Mouse (Mus musculus): ENCODE data around the gene Ndfip2. TPM values are rescaled to one million over a fixed set of nuclear protein-coding genes. Genes with fewer than 3 reads are reported as not detected.

Gene Ndfip2
- polyA plus RNA-seq, 1 experiment, result 21.6 TPM

- Histone ChIP-seq H3ac (ENCODE audit: control insufficient read depth, insufficient read length, low read depth) (no peak overlapping the region), H3K4me3 (ENCODE audit: insufficient read depth, poor library complexity, severe bottlenecking) (no peak overlapping the region), H3K36me3 (ENCODE audit: control insufficient read depth, insufficient read depth) (peaks cover 14% of the 10 kb centered on the region), H3K79me3 (ENCODE audit: low read depth) (no peaks in the 10 kb centered on the region), H3K27me3 (ENCODE audit: control insufficient read depth, insufficient read depth, insufficient read length) (no peaks in the 10 kb centered on the region), H3K79me2 (ENCODE audit: control insufficient read depth, insufficient read depth) (no peaks in the 10 kb centered on the region)
- TF ChIP-seq MYOD1 (IDR thresholded peaks at IDR 0.05; ENCODE audit: control insufficient read depth, insufficient read length, low read depth) (no peak), MAX (IDR thresholded peaks at IDR 0.05) (no peak), FOSL1 (IDR thresholded peaks at IDR 0.05; ENCODE audit: insufficient read depth, low read length, poor library complexity, severe bottlenecking) (no peak), CTCF (IDR thresholded peaks at IDR 0.05; ENCODE audit: control insufficient read depth, insufficient read depth, insufficient read length) (no peak), USF1 (IDR thresholded peaks at IDR 0.05; ENCODE audit: low read depth) (no peak), CEBPB (IDR thresholded peaks at IDR 0.05; ENCODE audit: low read depth) (no peak), MYOG (IDR thresholded peaks at IDR 0.05; ENCODE audit: control insufficient read depth, extremely low read depth, insufficient read length) (no peak)
Measured at GRCm38 (mm10) chr14:105312366-105312765, 54.0 kb downstream of the Ndfip2 start.

- H3K4me3 ChIP-seq (ENCODE audit: insufficient read depth, poor library complexity, severe bottlenecking), result no peak overlapping the region
- no peaks in the 10 kb centered on the region for H3K27me3 ChIP-seq (ENCODE audit: control insufficient read depth, insufficient read depth, insufficient read length)
- no peaks in the 10 kb centered on the region for H3K79me3 ChIP-seq (ENCODE audit: low read depth)
- H3K36me3 ChIP-seq (ENCODE audit: control insufficient read depth, insufficient read depth), result peaks cover 8% of the 10 kb centered on the region
- H3K79me2 ChIP-seq (ENCODE audit: control insufficient read depth, insufficient read depth), result no peaks in the 10 kb centered on the region
- TF ChIP-seq CTCF (IDR thresholded peaks at IDR 0.05; ENCODE audit: control insufficient read depth, insufficient read depth, insufficient read length) (no peak), USF1 (IDR thresholded peaks at IDR 0.05; ENCODE audit: low read depth) (no peak), FOSL1 (IDR thresholded peaks at IDR 0.05; ENCODE audit: insufficient read depth, low read length, poor library complexity, severe bottlenecking) (no peak), CEBPB (IDR thresholded peaks at IDR 0.05; ENCODE audit: low read depth) (no peak), MAX (IDR thresholded peaks at IDR 0.05) (no peak), MYOD1 (IDR thresholded peaks at IDR 0.05; ENCODE audit: control insufficient read depth, insufficient read length, low read depth) (no peak), MYOG (IDR thresholded peaks at IDR 0.05; ENCODE audit: control insufficient read depth, extremely low read depth, insufficient read length) (no peak)
- H3ac ChIP-seq (ENCODE audit: control insufficient read depth, insufficient read length, low read depth), result no peak overlapping the region
Measured at GRCm38 (mm10) chr14:105312944-105313343, 54.6 kb downstream of the Ndfip2 start.

GRCm38 (mm10) chr14:105313877-105314276, 55.5 kb downstream of the Ndfip2 start:
- Histone ChIP-seq H3K79me3 (ENCODE audit: low read depth) (no peaks in the 10 kb centered on the region), H3K27me3 (ENCODE audit: control insufficient read depth, insufficient read depth, insufficient read length) (no peaks in the 10 kb centered on the region), H3ac (ENCODE audit: control insufficient read depth, insufficient read length, low read depth) (no peak overlapping the region), H3K79me2 (ENCODE audit: control insufficient read depth, insufficient read depth) (no peaks in the 10 kb centered on the region), H3K36me3 (ENCODE audit: control insufficient read depth, insufficient read depth) (peaks cover 4% of the 10 kb centered on the region), H3K4me3 (ENCODE audit: insufficient read depth, poor library complexity, severe bottlenecking) (no peak overlapping the region)
- no peak for TF ChIP-seq CTCF (IDR thresholded peaks at IDR 0.05; ENCODE audit: control insufficient read depth, insufficient read depth, insufficient read length)
- no peak for TF ChIP-seq FOSL1 (IDR thresholded peaks at IDR 0.05; ENCODE audit: insufficient read depth, low read length, poor library complexity, severe bottlenecking)
- no peak for TF ChIP-seq MAX (IDR thresholded peaks at IDR 0.05)
- TF ChIP-seq MYOG (IDR thresholded peaks at IDR 0.05; ENCODE audit: control insufficient read depth, extremely low read depth, insufficient read length), result no peak
- TF ChIP-seq CEBPB (IDR thresholded peaks at IDR 0.05; ENCODE audit: low read depth), result no peak
- TF ChIP-seq USF1 (IDR thresholded peaks at IDR 0.05; ENCODE audit: low read depth), result no peak
- no peak for TF ChIP-seq MYOD1 (IDR thresholded peaks at IDR 0.05; ENCODE audit: control insufficient read depth, insufficient read length, low read depth)

- H3K79me2 ChIP-seq (ENCODE audit: control insufficient read depth, insufficient read depth), result no peaks in the 10 kb centered on the region
- no peaks in the 10 kb centered on the region for H3K79me3 ChIP-seq (ENCODE audit: low read depth)
- no peak overlapping the region for H3ac ChIP-seq (ENCODE audit: control insufficient read depth, insufficient read length, low read depth)
- H3K27me3 ChIP-seq (ENCODE audit: control insufficient read depth, insufficient read depth, insufficient read length), result no peaks in the 10 kb centered on the region
- no peak overlapping the region for H3K4me3 ChIP-seq (ENCODE audit: insufficient read depth, poor library complexity, severe bottlenecking)
- H3K36me3 ChIP-seq (ENCODE audit: control insufficient read depth, insufficient read depth), result no peaks in the 10 kb centered on the region
- TF ChIP-seq USF1 (IDR thresholded peaks at IDR 0.05; ENCODE audit: low read depth), result no peak
- no peak for TF ChIP-seq CEBPB (IDR thresholded peaks at IDR 0.05; ENCODE audit: low read depth)
- no peak for TF ChIP-seq CTCF (IDR thresholded peaks at IDR 0.05; ENCODE audit: control insufficient read depth, insufficient read depth, insufficient read length)
- no peak for TF ChIP-seq FOSL1 (IDR thresholded peaks at IDR 0.05; ENCODE audit: insufficient read depth, low read length, poor library complexity, severe bottlenecking)
- no peak for TF ChIP-seq MYOG (IDR thresholded peaks at IDR 0.05; ENCODE audit: control insufficient read depth, extremely low read depth, insufficient read length)
- no peak for TF ChIP-seq MYOD1 (IDR thresholded peaks at IDR 0.05; ENCODE audit: control insufficient read depth, insufficient read length, low read depth)
- no peak for TF ChIP-seq MAX (IDR thresholded peaks at IDR 0.05)
Measured at GRCm38 (mm10) chr14:105321712-105322111, 63.3 kb downstream of the Ndfip2 start.

- H3K4me3 ChIP-seq (ENCODE audit: insufficient read depth, poor library complexity, severe bottlenecking), result no peak overlapping the region
- H3K79me2 ChIP-seq (ENCODE audit: control insufficient read depth, insufficient read depth), result no peaks in the 10 kb centered on the region
- H3K79me3 ChIP-seq (ENCODE audit: low read depth), result no peaks in the 10 kb centered on the region
- TF ChIP-seq CEBPB (IDR thresholded peaks at IDR 0.05; ENCODE audit: low read depth) (no peak), USF1 (IDR thresholded peaks at IDR 0.05; ENCODE audit: low read depth) (no peak), MYOG (IDR thresholded peaks at IDR 0.05; ENCODE audit: control insufficient read depth, extremely low read depth, insufficient read length) (no peak), MAX (IDR thresholded peaks at IDR 0.05) (no peak), FOSL1 (IDR thresholded peaks at IDR 0.05; ENCODE audit: insufficient read depth, low read length, poor library complexity, severe bottlenecking) (no peak), MYOD1 (IDR thresholded peaks at IDR 0.05; ENCODE audit: control insufficient read depth, insufficient read length, low read depth) (no peak), CTCF (IDR thresholded peaks at IDR 0.05; ENCODE audit: control insufficient read depth, insufficient read depth, insufficient read length) (no peak)
- H3K27me3 ChIP-seq (ENCODE audit: control insufficient read depth, insufficient read depth, insufficient read length), result no peaks in the 10 kb centered on the region
- H3K36me3 ChIP-seq (ENCODE audit: control insufficient read depth, insufficient read depth), result no peaks in the 10 kb centered on the region
- H3ac ChIP-seq (ENCODE audit: control insufficient read depth, insufficient read length, low read depth), result no peak overlapping the region
Measured at GRCm38 (mm10) chr14:105322829-105323228, 64.5 kb downstream of the Ndfip2 start.

GRCm38 (mm10) chr14:105323448-105323847, 65.1 kb downstream of the Ndfip2 start:
- Histone ChIP-seq H3K79me3 (ENCODE audit: low read depth) (no peaks in the 10 kb centered on the region), H3ac (ENCODE audit: control insufficient read depth, insufficient read length, low read depth) (no peak overlapping the region), H3K36me3 (ENCODE audit: control insufficient read depth, insufficient read depth) (no peaks in the 10 kb centered on the region), H3K79me2 (ENCODE audit: control insufficient read depth, insufficient read depth) (no peaks in the 10 kb centered on the region), H3K27me3 (ENCODE audit: control insufficient read depth, insufficient read depth, insufficient read length) (no peaks in the 10 kb centered on the region), H3K4me3 (ENCODE audit: insufficient read depth, poor library complexity, severe bottlenecking) (no peak overlapping the region)
- no peak for TF ChIP-seq MYOG (IDR thresholded peaks at IDR 0.05; ENCODE audit: control insufficient read depth, extremely low read depth, insufficient read length)
- no peak for TF ChIP-seq FOSL1 (IDR thresholded peaks at IDR 0.05; ENCODE audit: insufficient read depth, low read length, poor library complexity, severe bottlenecking)
- TF ChIP-seq CEBPB (IDR thresholded peaks at IDR 0.05; ENCODE audit: low read depth), result no peak
- no peak for TF ChIP-seq MAX (IDR thresholded peaks at IDR 0.05)
- no peak for TF ChIP-seq USF1 (IDR thresholded peaks at IDR 0.05; ENCODE audit: low read depth)
- TF ChIP-seq CTCF (IDR thresholded peaks at IDR 0.05; ENCODE audit: control insufficient read depth, insufficient read depth, insufficient read length), result no peak
- TF ChIP-seq MYOD1 (IDR thresholded peaks at IDR 0.05; ENCODE audit: control insufficient read depth, insufficient read length, low read depth), result no peak

Measured in C2C12 (cell line).